Mouse (Mus musculus) kidney, postnatal 10 days (tissue): ENCODE measurements at regions not wholly inside any gene's neighbourhood (a gene's known extent, or its start where the extent isn't known, plus 50 kb on each side); places are given as distances from the start of the nearest gene placed in this dataset.
"Not testable (repeated sequence)": the region's sequence is repeated elsewhere in the genome, so short reads cannot be mapped to it uniquely, and the experiment has no call there.

Experiments used
- DNase-seq: peaks from one replicate; pipeline ENCODE4 v3.0.0; 2021; ENCODE audit warnings: mixed read lengths

- DNase-seq, result no peak
These were observed 301.4 kb downstream of the Tox3 start for GRCm38 (mm10) chr8:90046779-90047178.

GRCm38 (mm10) chr8:90036436-90036835 is 311.7 kb downstream of the Tox3 start:
- no peak for DNase-seq

GRCm38 (mm10) chr8:90032572-90032971 is 315.6 kb downstream of the Tox3 start:
- no peak for DNase-seq

GRCm38 (mm10) chr8:90031220-90031619 is 316.9 kb downstream of the Tox3 start:
- DNase-seq, result no peak

- DNase-seq, result not testable (repeated sequence)
These were observed 330.2 kb downstream of the Tox3 start for GRCm38 (mm10) chr8:90017958-90018357.

- DNase-seq, result no peak
These were observed 334.4 kb downstream of the Tox3 start for GRCm38 (mm10) chr8:90013755-90014154.

DNA sequence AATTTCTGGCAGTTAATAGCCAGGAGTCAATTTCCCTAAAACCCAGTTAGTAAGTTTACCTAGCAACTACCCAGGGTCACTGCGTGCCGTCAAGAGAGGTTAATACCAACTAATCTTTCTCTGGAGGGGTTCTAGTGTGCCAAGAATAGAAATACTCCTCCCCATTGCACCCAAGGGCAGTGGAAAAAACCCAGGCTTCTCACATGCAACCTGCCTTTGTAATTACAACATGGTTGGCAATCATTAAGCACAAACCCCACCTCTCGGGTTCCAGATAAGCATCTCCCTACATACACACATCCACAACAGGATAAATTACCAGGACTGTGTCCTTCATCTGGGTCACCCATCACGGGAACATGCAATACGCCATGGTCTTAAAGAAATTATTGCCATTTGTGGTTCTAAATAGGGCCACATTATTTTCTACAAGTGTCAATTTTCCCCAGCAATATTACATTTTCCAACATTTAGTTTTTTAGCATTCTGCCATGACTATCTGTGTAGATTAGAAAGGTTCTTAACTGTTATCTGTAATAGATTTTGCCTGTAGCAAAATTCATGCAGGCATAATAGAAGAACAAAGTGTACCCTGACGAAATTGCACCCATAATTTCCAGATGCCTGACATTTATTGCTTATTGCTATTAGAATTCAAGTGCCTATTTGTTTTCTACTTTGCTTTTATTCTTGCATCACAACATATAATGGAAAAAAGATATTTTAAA is 336.3 kb downstream of the Tox3 start:
- DNase-seq, result peak; percentile 46

DNA sequence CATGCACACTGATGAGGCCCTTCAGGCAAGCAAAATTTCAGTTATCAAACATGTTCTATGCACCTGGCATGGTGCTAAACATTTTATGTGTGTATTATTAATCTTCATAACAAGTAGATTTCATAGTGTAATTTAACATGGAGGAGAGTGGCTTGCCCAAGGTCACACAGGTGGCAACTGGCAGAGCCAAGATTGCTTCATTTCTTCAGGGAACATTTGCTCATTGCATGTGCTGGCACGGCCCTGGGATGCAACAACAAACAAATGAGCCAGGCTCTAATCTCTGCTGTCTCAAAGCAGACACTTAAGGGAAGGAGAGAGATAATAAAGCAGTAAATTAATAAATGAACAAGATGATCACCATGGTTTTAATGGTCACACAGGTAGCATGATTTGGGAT is 338.7 kb downstream of the Tox3 start:
- no peak for DNase-seq

DNA sequence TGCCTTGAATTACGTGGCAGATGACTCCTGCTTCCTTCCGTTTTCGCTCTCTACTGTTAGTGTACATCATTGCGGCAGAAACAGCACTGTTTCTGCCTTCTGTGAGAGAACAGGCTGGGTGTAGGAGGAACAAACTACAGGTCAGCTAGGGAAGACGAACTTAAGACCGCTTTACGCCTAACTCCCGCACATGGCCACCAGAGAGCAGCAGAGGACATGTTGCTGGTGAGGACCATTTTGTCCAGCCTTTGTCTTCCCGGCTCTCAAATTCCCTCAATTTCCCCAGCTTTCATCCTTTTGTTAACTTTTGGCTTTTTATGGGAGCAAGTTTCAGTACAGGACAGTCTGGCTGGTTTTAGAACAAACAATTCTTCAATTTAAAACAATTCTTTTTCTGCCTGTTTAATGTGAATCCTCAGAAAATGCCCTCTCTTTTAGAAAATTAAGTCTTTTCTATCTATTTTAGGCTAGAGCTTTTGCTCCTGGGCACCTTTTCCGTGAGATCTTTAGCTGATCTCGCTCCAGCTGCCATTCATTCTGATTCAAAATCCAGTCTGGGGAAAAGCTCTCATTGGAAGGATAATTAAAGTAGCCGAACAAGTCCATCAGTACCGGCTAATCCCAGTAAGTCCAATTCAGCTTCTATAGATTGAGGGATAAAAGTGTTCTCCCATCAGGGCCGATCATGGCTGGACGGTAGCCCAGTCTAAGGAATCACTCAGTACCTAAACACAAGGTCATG is 347.1 kb downstream of the Tox3 start:
- DNase-seq, result peak; percentile 90

DNA sequence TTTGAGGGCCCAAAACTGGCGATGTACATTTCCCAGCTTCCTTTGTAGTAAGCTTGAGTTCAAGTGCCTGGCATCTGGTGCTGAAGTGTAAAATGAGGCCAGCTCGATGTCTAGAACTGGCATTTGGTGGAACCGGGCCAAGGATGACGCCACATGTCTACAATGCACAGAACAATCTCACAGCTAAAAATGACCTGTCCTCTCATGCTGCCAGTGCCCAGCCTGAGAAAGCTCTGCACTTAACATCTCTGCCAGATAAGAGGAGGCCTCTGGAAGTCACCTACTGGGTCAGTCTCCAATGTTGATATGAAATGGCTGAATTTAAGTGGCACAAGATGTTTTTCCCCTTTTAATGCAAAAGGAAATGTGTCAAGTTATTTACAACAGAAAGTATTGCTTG is 354.4 kb downstream of the Tox3 start:
- no peak for DNase-seq

- no peak for DNase-seq
These were observed 364.3 kb downstream of the Tox3 start for GRCm38 (mm10) chr8:89983859-89984258.

DNA sequence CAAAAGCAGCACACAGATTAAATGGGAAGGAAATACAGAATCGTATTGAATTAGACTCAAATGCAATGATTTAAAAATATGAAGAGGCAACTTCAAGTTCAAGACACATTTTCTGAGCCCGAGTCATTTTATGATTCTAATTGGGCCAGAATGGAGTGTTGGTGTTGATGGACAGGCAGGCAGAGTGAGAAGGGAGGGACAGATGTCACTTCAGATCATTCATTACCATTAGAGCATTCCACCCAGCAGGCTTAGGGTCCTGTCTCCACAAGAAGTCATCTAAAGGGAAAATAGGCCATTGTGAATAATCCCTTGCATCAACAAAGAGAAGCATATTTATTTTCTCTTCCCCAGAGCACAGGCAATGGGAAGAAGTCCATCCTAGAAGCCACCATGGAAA is 365.6 kb downstream of the Tox3 start:
- no peak for DNase-seq

DNA sequence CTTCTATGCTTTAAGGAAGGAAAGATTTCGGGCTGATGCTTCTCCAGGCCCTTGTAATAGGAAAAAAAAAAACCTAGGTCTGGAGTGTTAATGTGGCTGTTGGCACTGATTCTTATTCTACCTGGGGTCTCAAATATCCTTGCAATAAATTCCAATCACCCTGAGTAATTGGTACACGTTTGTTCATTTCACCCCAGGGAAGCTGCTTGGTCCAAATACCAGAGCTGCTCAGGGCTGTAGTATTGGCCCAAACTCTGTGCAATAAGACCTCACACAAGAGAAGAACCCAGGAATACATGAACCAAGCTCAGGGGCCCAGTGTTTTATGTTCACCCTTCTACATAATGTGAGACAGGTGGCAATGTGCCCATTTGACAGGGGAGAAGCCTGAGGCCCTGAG is 366.8 kb downstream of the Tox3 start:
- no peak for DNase-seq

- DNase-seq, result no peak
These were observed 367.7 kb downstream of the Tox3 start for GRCm38 (mm10) chr8:89980441-89980840.

- no peak for DNase-seq
These were observed 385.3 kb downstream of the Tox3 start for GRCm38 (mm10) chr8:89962799-89963198.

DNA sequence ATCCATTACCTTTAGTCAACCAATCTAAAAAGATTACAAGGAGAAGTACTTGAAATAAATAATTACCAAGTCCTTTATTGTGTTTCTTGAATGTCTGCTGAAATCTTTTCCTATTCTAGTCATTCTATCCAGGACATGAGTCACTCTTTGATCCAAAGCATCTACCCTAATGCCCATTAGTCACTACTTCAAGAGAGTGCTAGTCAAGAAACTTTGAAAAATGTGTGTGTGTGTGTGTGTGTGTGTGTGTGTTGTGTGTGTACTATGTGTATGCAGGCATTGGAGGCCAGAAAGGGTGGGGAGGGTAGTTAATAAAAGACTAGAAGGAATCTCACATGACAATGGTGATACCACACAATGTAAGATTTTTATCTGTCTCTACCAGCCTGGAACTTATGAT is 390.7 kb downstream of the Tox3 start:
- DNase-seq, result no peak

DNA sequence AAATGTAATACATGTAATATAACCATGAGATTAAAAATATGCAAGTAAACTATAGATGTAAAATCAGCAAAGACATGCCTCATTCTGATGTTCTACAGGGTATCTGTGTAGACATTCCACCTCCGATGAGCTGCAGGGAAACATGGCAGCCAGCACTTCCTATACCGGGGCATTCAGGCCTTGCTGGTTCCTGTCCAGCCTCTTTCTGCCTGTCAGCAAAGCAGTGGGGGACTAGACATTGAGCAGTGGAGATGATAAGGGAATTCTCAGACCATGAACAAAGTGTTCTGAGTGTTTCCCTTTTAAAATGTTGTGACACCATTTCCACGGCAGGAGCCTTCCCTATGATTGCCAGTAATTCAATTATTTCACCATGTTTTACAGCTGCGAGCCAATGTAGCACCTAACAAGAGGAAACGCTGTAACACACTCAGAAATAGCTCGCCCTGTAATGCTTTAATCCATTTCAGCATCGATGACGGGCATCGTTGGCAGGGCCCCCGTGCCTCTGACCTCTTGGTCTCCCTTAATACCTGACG is 391.6 kb downstream of the Tox3 start:
- DNase-seq, result no peak

DNA sequence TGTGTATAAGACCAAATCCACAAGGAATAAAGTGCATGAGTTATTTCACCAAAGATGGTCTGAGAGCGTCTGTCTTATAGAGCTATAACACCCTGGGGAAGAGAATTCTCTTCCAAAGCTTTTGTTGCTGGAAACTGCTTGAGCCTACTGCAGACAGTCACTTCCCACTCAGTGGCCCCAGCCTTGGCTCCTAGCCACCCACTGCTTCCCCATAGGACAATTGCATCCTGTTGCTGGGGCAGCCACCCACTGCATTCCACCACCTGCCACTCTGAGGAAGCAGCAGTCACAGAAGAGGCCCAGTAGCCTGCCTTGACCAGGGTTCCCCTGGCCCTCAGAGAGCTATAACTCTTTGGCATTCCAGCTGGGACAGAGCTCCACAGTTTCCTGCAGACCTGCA is 409.3 kb downstream of the Tox3 start:
- DNase-seq, result peak; percentile 41

- no peak for DNase-seq
These were observed 413.6 kb downstream of the Tox3 start for GRCm38 (mm10) chr8:89934521-89934920.

DNA sequence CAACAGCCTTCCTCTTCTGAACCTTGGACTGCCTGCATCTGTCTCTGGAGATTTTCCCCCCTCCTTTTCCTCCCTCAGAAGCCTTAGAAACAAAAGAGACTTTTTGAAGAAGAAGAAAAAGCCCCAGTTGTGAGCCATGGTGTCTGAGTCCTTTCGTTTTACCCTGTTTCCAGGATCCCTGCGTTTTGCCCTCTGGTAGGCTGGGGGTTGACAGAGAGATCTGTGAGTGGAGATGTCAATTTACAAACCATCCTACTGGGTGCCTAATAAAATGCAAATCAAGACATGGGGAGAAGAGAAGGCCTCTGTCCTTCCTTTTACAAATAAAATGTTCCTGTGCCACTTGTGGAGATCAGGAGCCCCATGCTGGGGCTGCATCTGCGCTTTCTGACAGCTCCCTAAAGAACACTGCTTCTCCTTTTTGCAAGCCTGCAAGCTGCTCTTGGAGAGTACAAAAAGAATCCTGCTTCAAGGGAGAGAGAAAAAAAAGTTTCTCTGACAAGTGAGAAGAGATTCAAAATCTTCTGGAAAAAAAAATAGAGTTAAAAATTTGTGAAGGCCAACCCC is 421.4 kb downstream of the Tox3 start:
- DNase-seq, result no peak

DNA sequence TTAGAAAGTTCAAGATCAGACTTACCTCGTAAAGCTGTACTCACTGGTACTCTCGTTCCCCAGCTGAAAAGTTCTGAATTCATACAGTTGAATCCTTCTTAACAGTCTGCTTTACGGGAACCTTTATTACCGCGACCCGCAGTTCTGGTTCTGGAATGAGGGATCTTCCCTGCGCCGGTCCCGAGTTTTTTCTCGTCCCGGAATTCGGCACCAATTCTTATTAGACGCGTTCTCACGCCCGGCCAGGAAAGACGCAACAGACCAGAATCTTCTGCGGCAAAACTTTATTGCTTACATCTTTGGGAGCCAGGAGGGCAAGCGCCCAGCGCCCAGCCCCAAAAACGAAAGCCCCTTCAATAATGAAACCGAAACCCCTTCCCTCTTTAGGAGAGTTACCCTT is 423.4 kb downstream of the Tox3 start:
- DNase-seq, result not testable (repeated sequence)

GRCm38 (mm10) chr8:89914076-89914475 is 434.1 kb downstream of the Tox3 start:
- DNase-seq, result no peak

DNA sequence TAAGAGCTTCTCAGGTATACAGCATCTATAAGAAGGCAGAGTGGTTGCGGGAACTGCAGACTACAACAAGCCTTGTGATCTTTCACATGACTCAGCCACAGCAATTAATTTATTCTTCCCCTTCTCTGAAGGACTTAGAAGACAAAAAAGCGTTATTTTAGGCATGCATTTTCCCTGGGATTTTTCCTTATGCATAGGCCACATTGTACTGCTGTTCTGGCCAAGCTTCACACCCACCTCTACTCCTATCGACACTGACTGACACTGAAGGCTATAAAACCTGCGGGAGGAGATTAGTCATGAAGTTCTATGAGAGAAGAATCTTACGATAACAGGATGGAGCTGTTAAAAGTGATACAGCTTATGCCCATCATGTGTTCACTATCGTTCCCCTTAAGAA is 441.9 kb downstream of the Tox3 start:
- DNase-seq, result no peak

DNA sequence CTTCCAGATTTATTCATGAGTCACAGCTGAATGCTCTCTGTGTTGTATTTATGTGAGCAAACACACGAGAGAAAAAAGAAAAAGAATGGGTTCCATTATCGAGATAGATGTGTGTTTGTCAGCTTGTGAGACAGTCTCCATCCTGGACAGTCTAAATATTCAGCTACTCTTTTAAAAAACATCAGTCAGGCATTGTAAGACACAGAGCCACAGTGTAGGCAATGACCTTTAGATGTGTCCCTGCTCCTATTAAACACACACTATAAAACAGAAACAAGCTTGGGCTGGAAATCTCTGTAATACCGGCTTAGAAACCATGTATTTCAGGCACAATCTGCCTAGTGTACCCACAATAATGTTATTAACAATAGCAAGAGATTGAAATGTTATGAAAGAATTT is 442.6 kb downstream of the Tox3 start:
- DNase-seq, result no peak
